Mouse (Mus musculus): ENCODE measurements around the gene Dgka. TPM values are rescaled to one million over a fixed set of nuclear protein-coding genes. Genes with fewer than 3 reads are reported as not detected.

Dgka gene
- 11.9 and 19.3 TPM in 2 replicates for total RNA-seq (2012; rRNA removed)

GRCm38 (mm10) chr10:128744680-128745601 is at the start of gene Dgka:
Gene Dgka (minus strand): TSS chr10:128744855.
- no peaks in the 10 kb centered on the region for H3K36me3 ChIP-seq (ENCODE audit: control insufficient read depth, insufficient read depth, low read length, poor library complexity, severe bottlenecking)
- H3K4me1 ChIP-seq (ENCODE audit: control insufficient read depth in 2 of 2, insufficient read depth in 2 of 2, low read length in 2 of 2, poor library complexity in 1 of 2): peaks cover 12 to 17% of the 10 kb centered on the region in 2 experiments
- peak within 1 kb of the TSS; percentile 23; the same call in 1 of the 2 replicates for H3K27ac ChIP-seq (ENCODE audit: insufficient read depth, low read depth, low read length, poor library complexity, severe bottlenecking)
- peak within 1 kb of the TSS; percentile 80 for H3K9ac ChIP-seq (ENCODE audit: insufficient read depth, low read depth, low read length, poor library complexity, severe bottlenecking)
- peak within 1 kb of the TSS; percentile 82 to 89 for H3K4me3 ChIP-seq (ENCODE audit: insufficient read depth in 1 of 2, low read depth in 1 of 2, low read length in 2 of 2, poor library complexity in 1 of 2, severe bottlenecking in 1 of 2)
- in situ Hi-C loops (cut with MboI; ENCODE audit: low sequenced_read_pairs in 2 of 2, unreplicated experiment in 2 of 2): no loop called here
- TF ChIP-seq ZNF384 (IDR thresholded peaks at IDR 0.05; ENCODE audit: low read depth, low read length) (peak; percentile 93), CHD2 (IDR thresholded peaks at IDR 0.05; ENCODE audit: low read depth, low read length) (no peak), ZC3H11A (IDR thresholded peaks at IDR 0.05; ENCODE audit: borderline replicate concordance, low read depth, low read length) (no peak), HCFC1 (IDR thresholded peaks at IDR 0.05; ENCODE audit: borderline replicate concordance, insufficient read depth, low read length) (no peak)
- no peak for DNase-seq (ENCODE audit: low read depth, low spot score)
- H3K9me3 ChIP-seq (ENCODE audit: control insufficient read depth, insufficient read depth, low read depth, low read length): no peaks in the 10 kb centered on the region

GRCm38 (mm10) chr10:128794391-128794790 is 49.7 kb upstream of the Dgka start:
- in situ Hi-C loops (cut with MboI; ENCODE audit: low sequenced_read_pairs in 2 of 2, unreplicated experiment in 2 of 2): no loop called here
- Histone ChIP-seq H3K27ac (ENCODE audit: insufficient read depth, low read depth, low read length, poor library complexity, severe bottlenecking) (no peak overlapping the region), H3K36me3 (ENCODE audit: control insufficient read depth, insufficient read depth, low read length, poor library complexity, severe bottlenecking) (no peaks in the 10 kb centered on the region), H3K4me1 (ENCODE audit: control insufficient read depth in 2 of 2, insufficient read depth in 2 of 2, low read length in 2 of 2, poor library complexity in 1 of 2) (no peaks in the 10 kb centered on the region; a peak in 2 of 4 replicates), H3K9me3 (ENCODE audit: control insufficient read depth, insufficient read depth, low read depth, low read length) (no peaks in the 10 kb centered on the region), H3K4me3 (ENCODE audit: insufficient read depth in 1 of 2, low read depth in 1 of 2, low read length in 2 of 2, poor library complexity in 1 of 2, severe bottlenecking in 1 of 2) (no peak overlapping the region), H3K9ac (ENCODE audit: insufficient read depth, low read depth, low read length, poor library complexity, severe bottlenecking) (no peak overlapping the region)
- TF ChIP-seq HCFC1 (IDR thresholded peaks at IDR 0.05; ENCODE audit: borderline replicate concordance, insufficient read depth, low read length): no peak
- TF ChIP-seq MAFK (IDR thresholded peaks at IDR 0.05; ENCODE audit: insufficient read depth, low read depth, low read length): no peak
- no peak for TF ChIP-seq ZNF384 (IDR thresholded peaks at IDR 0.05; ENCODE audit: low read depth, low read length)
- TF ChIP-seq ZC3H11A (IDR thresholded peaks at IDR 0.05; ENCODE audit: borderline replicate concordance, low read depth, low read length): no peak
- no peak for TF ChIP-seq CHD2 (IDR thresholded peaks at IDR 0.05; ENCODE audit: low read depth, low read length)
- no peak for DNase-seq (ENCODE audit: low read depth, low spot score)

- Histone ChIP-seq H3K4me3 (ENCODE audit: insufficient read depth in 1 of 2, low read depth in 1 of 2, low read length in 2 of 2, poor library complexity in 1 of 2, severe bottlenecking in 1 of 2) (no peak overlapping the region), H3K9ac (ENCODE audit: insufficient read depth, low read depth, low read length, poor library complexity, severe bottlenecking) (no peak overlapping the region), H3K27ac (ENCODE audit: insufficient read depth, low read depth, low read length, poor library complexity, severe bottlenecking) (no peak overlapping the region), H3K4me1 (ENCODE audit: control insufficient read depth in 2 of 2, insufficient read depth in 2 of 2, low read length in 2 of 2, poor library complexity in 1 of 2) (no peaks in the 10 kb centered on the region; a peak in 2 of 4 replicates), H3K36me3 (ENCODE audit: control insufficient read depth, insufficient read depth, low read length, poor library complexity, severe bottlenecking) (no peaks in the 10 kb centered on the region), H3K9me3 (ENCODE audit: control insufficient read depth, insufficient read depth, low read depth, low read length) (no peaks in the 10 kb centered on the region)
- in situ Hi-C loops (cut with MboI; ENCODE audit: low sequenced_read_pairs in 2 of 2, unreplicated experiment in 2 of 2): no loop called here
- no peak for DNase-seq (ENCODE audit: low read depth, low spot score)
- TF ChIP-seq ZC3H11A (IDR thresholded peaks at IDR 0.05; ENCODE audit: borderline replicate concordance, low read depth, low read length): no peak
- 0 out of 2 replicates have a peak, but pooled peaks have one; percentile 42 for TF ChIP-seq MAFK (IDR thresholded peaks at IDR 0.05; ENCODE audit: insufficient read depth, low read depth, low read length)
Measured at GRCm38 (mm10) chr10:128793258-128793657, 48.6 kb upstream of the Dgka start.

GRCm38 (mm10) chr10:128792041-128792440 is 47.4 kb upstream of the Dgka start:
- no peak overlapping the region for H3K4me3 ChIP-seq (ENCODE audit: insufficient read depth in 1 of 2, low read depth in 1 of 2, low read length in 2 of 2, poor library complexity in 1 of 2, severe bottlenecking in 1 of 2)
- no peaks in the 10 kb centered on the region for H3K9me3 ChIP-seq (ENCODE audit: control insufficient read depth, insufficient read depth, low read depth, low read length)
- no peak overlapping the region for H3K9ac ChIP-seq (ENCODE audit: insufficient read depth, low read depth, low read length, poor library complexity, severe bottlenecking)
- no peaks in the 10 kb centered on the region for H3K36me3 ChIP-seq (ENCODE audit: control insufficient read depth, insufficient read depth, low read length, poor library complexity, severe bottlenecking)
- in situ Hi-C loops (cut with MboI; ENCODE audit: low sequenced_read_pairs in 2 of 2, unreplicated experiment in 2 of 2): no loop called here
- DNase-seq (ENCODE audit: low read depth, low spot score): no peak
- TF ChIP-seq ZC3H11A (IDR thresholded peaks at IDR 0.05; ENCODE audit: borderline replicate concordance, low read depth, low read length) (no peak), MAFK (IDR thresholded peaks at IDR 0.05; ENCODE audit: insufficient read depth, low read depth, low read length) (no peak)
- H3K27ac ChIP-seq (ENCODE audit: insufficient read depth, low read depth, low read length, poor library complexity, severe bottlenecking): no peak overlapping the region
- H3K4me1 ChIP-seq (ENCODE audit: control insufficient read depth in 2 of 2, insufficient read depth in 2 of 2, low read length in 2 of 2, poor library complexity in 1 of 2): no peaks in the 10 kb centered on the region; a peak in 2 of 4 replicates

All from ES-E14 (cell line).